Mouse (Mus musculus): Measurements from ENCODE around the gene Nbas.

- no peak for TF ChIP-seq EP300 (IDR thresholded peaks at IDR 0.05; ENCODE audit: low read depth)
- TF ChIP-seq CTCF (IDR thresholded peaks at IDR 0.05; ENCODE audit: low read depth): no peak
These were observed 175.9 kb downstream of the Nbas start for GRCm38 (mm10) chr12:13444653-13445431.

Data from liver, postnatal 0 days (tissue).